Mouse (Mus musculus): ENCODE measurements at regions not wholly inside any gene's neighbourhood (a gene's known extent, or its start where the extent isn't known, plus 50 kb on each side); places are given as distances from the start of the nearest gene placed in this dataset.

- DNase-seq (ENCODE audit: low spot score), result no peak
These were observed 93.9 kb upstream of the Arntl start for GRCm38 (mm10) chr7:113113266-113113893.

- DNase-seq (ENCODE audit: low spot score), result no peak
These were observed 89.7 kb upstream of the Arntl start for GRCm38 (mm10) chr7:113117599-113117998.

GRCm38 (mm10) chr7:113121911-113122319 is 85.3 kb upstream of the Arntl start:
- DNase-seq (ENCODE audit: low spot score), result peak; percentile 36

- no peak for DNase-seq (ENCODE audit: low spot score)
These were observed 81.3 kb upstream of the Arntl start for GRCm38 (mm10) chr7:113126010-113126409.

GRCm38 (mm10) chr7:113130552-113130951 is 76.7 kb upstream of the Arntl start:
- no peak for DNase-seq (ENCODE audit: low spot score)

- DNase-seq (ENCODE audit: low spot score), result peak; percentile 82
These were observed 75.2 kb upstream of the Arntl start for GRCm38 (mm10) chr7:113131945-113132538.

- DNase-seq (ENCODE audit: low spot score), result no peak
These were observed 73.4 kb upstream of the Arntl start for GRCm38 (mm10) chr7:113133891-113134290.

GRCm38 (mm10) chr7:113140011-113140438 is 67.2 kb upstream of the Arntl start:
- peak; percentile 38 for DNase-seq (ENCODE audit: low spot score)

- DNase-seq (ENCODE audit: low spot score), result no peak
These were observed 65.2 kb upstream of the Arntl start for GRCm38 (mm10) chr7:113141846-113142683.

- peak; percentile 89 for DNase-seq (ENCODE audit: low spot score)
These were observed 63.7 kb upstream of the Arntl start for GRCm38 (mm10) chr7:113143552-113143951.

GRCm38 (mm10) chr7:113145046-113145445 is 62.2 kb upstream of the Arntl start:
- no peak for DNase-seq (ENCODE audit: low spot score)

- no peak for DNase-seq (ENCODE audit: low spot score)
These were observed 61.2 kb upstream of the Arntl start for GRCm38 (mm10) chr7:113146108-113146507.

- DNase-seq (ENCODE audit: low spot score), result no peak
These were observed 60.7 kb upstream of the Arntl start for GRCm38 (mm10) chr7:113146526-113146925.

GRCm38 (mm10) chr7:113147391-113148332 is 59.6 kb upstream of the Arntl start:
- DNase-seq (ENCODE audit: low spot score), result peak; percentile 37

GRCm38 (mm10) chr7:113148700-113149099 is 58.6 kb upstream of the Arntl start:
- DNase-seq (ENCODE audit: low spot score), result no peak

- DNase-seq (ENCODE audit: low spot score), result no peak
These were observed 57.2 kb upstream of the Arntl start for GRCm38 (mm10) chr7:113149966-113150470.

- DNase-seq (ENCODE audit: low spot score), result no peak
These were observed 56.5 kb upstream of the Arntl start for GRCm38 (mm10) chr7:113150789-113151188.

- peak; percentile 36 for DNase-seq (ENCODE audit: low spot score)
These were observed 55.8 kb upstream of the Arntl start for GRCm38 (mm10) chr7:113151499-113151898.

GRCm38 (mm10) chr7:113153386-113153785 is 53.9 kb upstream of the Arntl start:
- DNase-seq (ENCODE audit: low spot score), result no peak

- no peak for DNase-seq (ENCODE audit: low spot score)
These were observed 53.2 kb upstream of the Arntl start for GRCm38 (mm10) chr7:113154066-113154465.

- no peak for DNase-seq (ENCODE audit: low spot score)
These were observed 50.9 kb upstream of the Arntl start for GRCm38 (mm10) chr7:113156366-113156765.
